Mouse (Mus musculus): ENCODE results near the gene Sh2d6. TPM values are rescaled to one million over a fixed set of nuclear protein-coding genes. Genes with fewer than 3 reads are reported as not detected.

The Sh2d6 gene
- polyA plus RNA-seq, 1 experiment from 2014 or later = not detected

DNA sequence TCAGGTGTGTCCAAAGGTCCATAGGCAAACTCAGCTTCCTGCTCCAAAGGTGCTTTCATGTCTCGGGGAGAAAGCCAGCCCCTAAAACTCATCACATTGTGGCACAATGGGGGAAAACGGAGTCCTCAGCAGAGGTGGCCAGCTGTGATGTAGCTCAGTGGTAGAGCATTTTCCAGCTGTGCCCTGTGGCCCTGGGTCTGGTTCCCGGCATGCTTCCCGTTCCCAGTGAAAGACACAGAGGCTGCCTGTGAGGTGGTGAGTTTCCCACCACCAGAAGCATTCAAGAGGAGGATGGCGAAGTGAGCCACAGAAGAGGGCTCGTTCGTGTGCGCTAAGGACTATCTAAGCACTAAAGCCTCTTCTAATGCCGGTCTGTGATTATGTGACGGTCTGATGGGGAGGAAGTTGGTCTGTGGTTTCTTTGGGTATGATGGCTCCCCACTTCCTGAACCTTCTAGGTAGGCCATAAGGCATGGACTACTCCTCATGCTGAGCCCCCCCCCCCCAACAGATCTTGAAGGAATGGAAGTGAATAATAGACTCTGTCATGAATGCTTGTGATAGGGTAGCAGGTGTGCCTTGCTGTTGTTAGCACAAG lies 29.1 kb upstream of the Sh2d6 start:
- 80% methylated on average over 10 of the region's 10 CpGs for WGBS
- Histone ChIP-seq H3K27ac (ENCODE audit: poor library complexity, severe bottlenecking) (no peak overlapping the region), H3K4me1 (replicated peaks) (peaks cover 24% of the 10 kb centered on the region)

DNA sequence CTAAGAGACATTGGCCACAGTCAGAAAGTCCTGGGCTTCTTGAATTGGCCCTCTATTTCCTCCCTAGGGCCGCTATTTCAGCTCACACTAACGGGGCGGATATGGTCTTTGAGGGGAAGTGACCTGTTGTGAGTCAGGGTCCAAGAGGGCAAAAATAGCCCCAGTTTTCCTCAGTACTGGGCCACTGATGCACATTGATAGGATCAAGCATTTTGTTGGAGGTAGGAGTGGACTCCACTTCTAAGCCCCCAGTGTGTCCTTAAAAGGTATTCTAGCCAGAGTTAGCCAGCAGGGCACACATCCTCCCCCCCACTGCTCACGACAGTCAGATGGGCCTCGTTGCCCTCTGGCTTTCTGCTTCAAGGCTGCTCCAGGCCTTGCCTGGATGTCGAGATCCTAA lies 28.5 kb upstream of the Sh2d6 start:
- Histone ChIP-seq H3K36me3 (no peaks in the 10 kb centered on the region), H3K4me1 (replicated peaks) (peaks cover 24% of the 10 kb centered on the region), H3K4me3 (no peak overlapping the region), H3K9ac (no peak overlapping the region), H3K4me2 (no peak overlapping the region), H3K27ac (ENCODE audit: poor library complexity, severe bottlenecking) (no peak overlapping the region), H3K9me3 (replicated peaks) (no peaks in the 10 kb centered on the region; the same call in 1 of the 2 replicates), H3K27me3 (replicated peaks) (no peaks in the 10 kb centered on the region)
- WGBS = 61% methylated on average over 6 of the region's 6 CpGs
- ATAC-seq (ENCODE audit: insufficient number of reproducible peaks, low FRiP score) = no peak

More for the DNA sequence above, 29.1 kb upstream of the Sh2d6 start:
- Histone ChIP-seq H3K9ac (no peak overlapping the region), H3K36me3 (no peaks in the 10 kb centered on the region), H3K4me3 (no peak overlapping the region), H3K9me3 (replicated peaks) (no peaks in the 10 kb centered on the region; the same call in 1 of the 2 replicates), H3K4me2 (no peak overlapping the region), H3K27me3 (replicated peaks) (no peaks in the 10 kb centered on the region)
- ATAC-seq (ENCODE audit: insufficient number of reproducible peaks, low FRiP score) = no peak

DNA sequence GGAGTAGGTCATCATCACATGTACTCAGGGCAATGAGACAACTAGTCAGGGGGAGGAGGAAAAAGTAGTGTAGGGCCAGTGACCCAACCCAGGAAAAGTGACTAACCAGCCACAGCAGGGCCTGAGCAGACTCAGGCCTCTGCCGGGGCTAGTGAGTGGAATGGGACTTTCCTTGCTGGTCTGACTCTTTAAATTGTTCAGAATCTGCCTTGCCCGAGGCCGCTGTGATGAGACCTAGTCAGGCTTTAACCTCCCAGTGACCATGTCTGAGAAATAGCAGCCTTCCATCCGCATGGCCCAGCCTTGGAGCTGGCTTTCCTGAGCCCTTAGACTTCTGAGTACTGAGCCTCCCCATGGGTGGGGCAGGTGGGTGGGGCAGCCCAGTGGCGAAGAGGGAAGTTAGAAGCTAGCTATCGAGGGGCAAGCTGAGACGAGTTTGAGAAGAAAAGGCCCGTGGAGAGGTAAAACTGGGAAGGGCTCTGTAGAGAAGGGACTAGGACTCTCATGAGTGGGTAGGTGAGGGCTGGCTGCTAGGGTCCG lies 27.6 kb upstream of the Sh2d6 start:
- Histone ChIP-seq H3K36me3 (no peaks in the 10 kb centered on the region), H3K9ac (no peak overlapping the region), H3K9me3 (replicated peaks) (no peaks in the 10 kb centered on the region; the same call in 1 of the 2 replicates), H3K4me2 (no peak overlapping the region), H3K4me3 (no peak overlapping the region), H3K27me3 (replicated peaks) (no peaks in the 10 kb centered on the region), H3K27ac (ENCODE audit: poor library complexity, severe bottlenecking) (no peak overlapping the region), H3K4me1 (replicated peaks) (peaks cover 30% of the 10 kb centered on the region)
- WGBS = 57% methylated on average over 9 of the region's 9 CpGs
- ATAC-seq (ENCODE audit: insufficient number of reproducible peaks, low FRiP score) = no peak

DNA sequence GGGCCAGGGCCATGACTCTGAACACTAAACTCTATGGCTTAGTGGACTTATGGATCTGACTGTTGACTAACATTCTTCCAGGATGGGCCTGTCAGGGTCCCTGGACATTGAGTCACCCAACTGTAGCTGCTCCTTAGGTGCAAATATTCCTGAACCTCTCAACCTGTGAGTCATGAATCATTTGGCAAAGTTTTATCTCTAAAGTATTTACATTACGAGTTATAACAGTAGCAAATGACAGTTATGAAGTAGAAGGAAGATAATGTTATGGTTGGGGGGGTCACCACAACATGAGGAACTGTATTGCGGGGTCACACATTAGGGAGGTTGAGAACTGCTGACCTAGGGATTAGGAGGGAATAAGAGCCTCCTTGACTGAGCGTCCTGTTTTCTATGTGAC lies 26.4 kb upstream of the Sh2d6 start:
- 85% methylated on average over 3 of the region's 3 CpGs for WGBS
- no peak for ATAC-seq (ENCODE audit: insufficient number of reproducible peaks, low FRiP score)
- no peak overlapping the region for H3K4me3 ChIP-seq

DNA sequence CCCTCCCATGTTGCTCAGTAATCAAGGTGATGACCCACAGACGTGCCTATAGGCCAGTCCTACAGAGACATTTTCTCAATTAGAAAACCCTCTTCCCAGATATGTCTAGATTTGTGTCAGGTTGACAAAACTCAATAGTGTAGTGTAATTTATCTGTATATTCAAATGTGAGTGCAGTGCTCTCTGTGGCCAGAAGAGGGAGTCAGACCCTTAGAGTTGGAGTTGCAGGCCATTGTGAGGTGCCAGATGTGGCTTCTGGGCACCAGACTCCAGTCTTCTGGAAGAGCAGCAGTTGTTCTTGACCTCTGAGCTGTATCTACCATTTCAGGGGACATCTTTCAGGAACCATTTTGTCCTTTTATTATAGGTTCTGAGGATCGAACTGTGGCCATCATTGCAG lies 25.6 kb upstream of the Sh2d6 start:
- no peaks in the 10 kb centered on the region for H3K27me3 ChIP-seq (replicated peaks)
- 89% methylated on average over 2 of the region's 2 CpGs for WGBS
- H3K4me2 ChIP-seq = no peak overlapping the region
- no peak overlapping the region for H3K4me3 ChIP-seq
- no peak overlapping the region for H3K9ac ChIP-seq
- H3K9me3 ChIP-seq (replicated peaks) = no peaks in the 10 kb centered on the region; the same call in 1 of the 2 replicates
- peaks cover 19% of the 10 kb centered on the region for H3K4me1 ChIP-seq (replicated peaks)
- no peaks in the 10 kb centered on the region for H3K36me3 ChIP-seq
- no peak for ATAC-seq (ENCODE audit: insufficient number of reproducible peaks, low FRiP score)
- no peak overlapping the region for H3K27ac ChIP-seq (ENCODE audit: poor library complexity, severe bottlenecking)

More for the DNA sequence above, 26.4 kb upstream of the Sh2d6 start:
- no peak overlapping the region for H3K4me2 ChIP-seq
- no peaks in the 10 kb centered on the region for H3K36me3 ChIP-seq
- no peaks in the 10 kb centered on the region for H3K27me3 ChIP-seq (replicated peaks)
- no peak overlapping the region for H3K9ac ChIP-seq
- H3K27ac ChIP-seq (ENCODE audit: poor library complexity, severe bottlenecking) = no peak overlapping the region
- H3K4me1 ChIP-seq (replicated peaks) = peaks cover 25% of the 10 kb centered on the region
- H3K9me3 ChIP-seq (replicated peaks) = no peaks in the 10 kb centered on the region; the same call in 1 of the 2 replicates

DNA sequence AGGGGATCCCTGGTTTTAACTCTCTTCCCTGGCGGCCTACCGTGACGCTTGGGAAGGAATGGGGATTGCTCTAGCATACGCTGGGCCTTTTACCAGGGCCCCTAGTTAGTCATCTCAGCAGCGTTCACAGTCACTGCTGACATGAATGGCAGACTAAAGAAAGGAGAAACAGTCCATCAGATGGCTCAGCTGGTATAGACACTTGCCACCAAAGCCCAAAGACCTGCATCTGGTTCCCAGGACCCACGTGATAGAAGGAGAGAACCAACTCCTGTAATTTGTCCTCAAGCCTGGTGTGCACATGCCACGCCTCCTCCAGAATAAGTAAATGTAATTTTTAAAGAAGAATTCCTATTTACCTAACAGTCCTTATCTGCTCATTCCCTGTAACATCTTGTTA lies 23.9 kb upstream of the Sh2d6 start:
- no peak overlapping the region; the same call in 1 of the 2 replicates for H3K4me2 ChIP-seq
- H3K36me3 ChIP-seq = no peaks in the 10 kb centered on the region
- 57% methylated on average over 7 of the region's 7 CpGs for WGBS
- H3K4me3 ChIP-seq = no peak overlapping the region
- peaks cover 18% of the 10 kb centered on the region for H3K4me1 ChIP-seq (replicated peaks)
- H3K9me3 ChIP-seq (replicated peaks) = no peaks in the 10 kb centered on the region; the same call in 1 of the 2 replicates
- no peak overlapping the region for H3K9ac ChIP-seq
- no peaks in the 10 kb centered on the region for H3K27me3 ChIP-seq (replicated peaks)
- no peak overlapping the region for H3K27ac ChIP-seq (ENCODE audit: poor library complexity, severe bottlenecking)
- ATAC-seq (ENCODE audit: insufficient number of reproducible peaks, low FRiP score) = no peak

DNA sequence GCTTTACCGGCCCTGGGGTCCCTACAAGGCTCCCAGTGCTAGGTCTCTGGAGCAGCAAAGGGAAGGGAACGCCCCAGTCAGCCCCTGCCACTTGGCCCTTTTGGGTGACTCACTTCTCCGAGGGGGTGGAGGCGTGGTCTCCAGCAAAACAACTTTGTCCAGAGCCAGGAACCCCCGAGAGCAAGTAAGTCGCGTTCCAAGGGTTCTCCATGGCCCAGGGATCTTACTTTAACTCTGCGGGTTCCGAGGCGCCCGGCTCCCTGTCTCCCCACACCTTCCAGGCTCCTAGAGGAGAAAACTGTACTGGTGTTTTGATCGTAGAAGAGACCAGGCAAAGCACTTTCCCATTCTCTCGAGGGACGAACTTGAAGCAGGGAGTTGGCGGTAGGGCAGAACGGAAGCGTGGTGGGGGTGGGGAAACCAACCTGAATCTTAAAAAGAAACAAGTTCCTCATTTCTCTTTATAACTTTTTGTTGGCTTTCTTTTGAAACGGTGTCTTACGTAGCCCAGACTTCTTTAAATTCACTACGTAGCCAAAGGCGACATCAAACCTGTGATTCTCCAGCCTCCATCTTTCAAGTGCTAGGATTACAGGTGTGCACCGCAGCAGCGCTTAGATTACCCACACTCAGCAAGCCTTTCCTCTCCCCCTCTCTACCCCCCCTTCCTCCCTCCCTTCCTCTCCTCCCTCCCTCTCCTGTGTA lies 22.9 kb upstream of the Sh2d6 start, which contains the start of gene Capg:
Gene Capg, plus strand, starts transcription at position 109 of the 705 bp plus-strand sequence.
- 0 out of 2 replicates have a peak, but pooled peaks have one; percentile 61 for ATAC-seq (ENCODE audit: insufficient number of reproducible peaks, low FRiP score)
- no peaks in the 10 kb centered on the region for H3K36me3 ChIP-seq
- peak within 1 kb of the TSS; percentile 85 for H3K4me2 ChIP-seq
- WGBS = 6% methylated on average over 23 of the region's 23 CpGs
- H3K27me3 ChIP-seq (replicated peaks) = no peaks in the 10 kb centered on the region
- H3K27ac ChIP-seq (ENCODE audit: poor library complexity, severe bottlenecking) = peak within 1 kb of the TSS; percentile 18; the same call in 1 of the 2 replicates
- H3K4me3 ChIP-seq = peak within 1 kb of the TSS; percentile 51
- peaks cover 14% of the 10 kb centered on the region for H3K4me1 ChIP-seq (replicated peaks)
- H3K9me3 ChIP-seq (replicated peaks) = no peaks in the 10 kb centered on the region; the same call in 1 of the 2 replicates
- peak within 1 kb of the TSS; percentile 76 for H3K9ac ChIP-seq

DNA sequence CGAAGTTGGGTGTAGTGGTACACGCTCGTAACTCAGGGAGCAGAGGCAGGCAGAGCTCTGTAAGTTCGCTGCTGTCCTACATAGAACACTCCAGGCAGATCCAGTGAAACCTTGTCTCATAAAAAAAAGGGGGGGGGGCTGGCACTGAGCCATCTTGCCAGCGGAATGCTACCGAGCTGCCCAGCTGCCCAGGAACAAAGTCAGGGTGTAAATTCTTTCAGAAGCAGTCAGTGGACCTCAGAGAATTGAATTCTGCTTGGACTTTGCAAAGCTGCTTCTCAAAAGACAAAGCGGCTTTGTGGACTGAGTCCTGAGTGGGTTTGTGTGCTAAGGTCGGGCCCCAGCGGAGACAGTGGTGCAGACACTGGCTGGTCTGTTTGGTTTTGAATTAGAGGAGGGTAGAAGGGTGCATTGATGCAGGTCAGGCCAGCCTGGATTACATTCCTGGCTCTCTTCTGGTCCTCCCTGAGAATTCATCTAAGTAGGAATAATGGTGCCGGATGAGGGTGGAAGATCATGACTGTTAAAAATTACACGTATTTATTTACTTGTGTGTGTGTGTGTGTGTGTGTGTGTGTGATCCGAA lies 21.9 kb upstream of the Sh2d6 start:
- Histone ChIP-seq H3K27me3 (replicated peaks) (no peaks in the 10 kb centered on the region), H3K9ac (no peak overlapping the region), H3K27ac (ENCODE audit: poor library complexity, severe bottlenecking) (no peak overlapping the region), H3K4me1 (replicated peaks) (peaks cover 12% of the 10 kb centered on the region), H3K4me2 (no peak overlapping the region), H3K4me3 (no peak overlapping the region), H3K36me3 (no peaks in the 10 kb centered on the region), H3K9me3 (replicated peaks) (no peaks in the 10 kb centered on the region; the same call in 1 of the 2 replicates)
- 75% methylated on average over 12 of the region's 12 CpGs for WGBS
- ATAC-seq (ENCODE audit: insufficient number of reproducible peaks, low FRiP score) = no peak

DNA sequence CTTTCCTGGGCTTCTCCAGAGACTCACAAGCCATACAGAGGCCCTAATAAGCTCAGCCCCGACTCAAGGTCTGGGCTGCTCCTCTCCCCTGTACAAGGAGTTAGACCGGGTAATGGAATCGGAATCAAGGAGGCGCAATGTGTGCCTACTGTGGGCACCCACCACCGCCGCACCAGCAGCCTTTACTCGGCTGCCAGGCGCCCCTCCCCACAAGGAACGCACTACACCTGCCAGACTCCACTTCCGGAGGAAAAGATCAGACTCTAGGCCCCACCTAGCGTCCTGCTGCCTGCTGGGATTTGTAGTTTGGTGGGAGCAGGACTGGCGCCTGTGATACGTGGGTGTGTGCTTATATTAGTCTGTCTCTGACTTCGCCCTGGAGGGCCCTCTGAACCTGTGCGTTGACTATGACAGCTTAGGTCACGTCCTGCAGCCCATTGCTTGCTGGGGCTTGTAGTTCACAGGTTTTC lies 17.1 kb upstream of the Sh2d6 start:
- Histone ChIP-seq H3K9ac (peak overlapping the region; percentile 72), H3K4me3 (peak overlapping the region; percentile 63), H3K4me1 (replicated peaks) (peaks cover 14% of the 10 kb centered on the region), H3K4me2 (peak overlapping the region; percentile 83), H3K36me3 (no peaks in the 10 kb centered on the region), H3K27ac (ENCODE audit: poor library complexity, severe bottlenecking) (no peak overlapping the region), H3K9me3 (replicated peaks) (no peaks in the 10 kb centered on the region), H3K27me3 (replicated peaks) (no peaks in the 10 kb centered on the region)
- 2% methylated on average over 16 of the region's 16 CpGs for WGBS
- ATAC-seq (ENCODE audit: insufficient number of reproducible peaks, low FRiP score) = peak; percentile 94

DNA sequence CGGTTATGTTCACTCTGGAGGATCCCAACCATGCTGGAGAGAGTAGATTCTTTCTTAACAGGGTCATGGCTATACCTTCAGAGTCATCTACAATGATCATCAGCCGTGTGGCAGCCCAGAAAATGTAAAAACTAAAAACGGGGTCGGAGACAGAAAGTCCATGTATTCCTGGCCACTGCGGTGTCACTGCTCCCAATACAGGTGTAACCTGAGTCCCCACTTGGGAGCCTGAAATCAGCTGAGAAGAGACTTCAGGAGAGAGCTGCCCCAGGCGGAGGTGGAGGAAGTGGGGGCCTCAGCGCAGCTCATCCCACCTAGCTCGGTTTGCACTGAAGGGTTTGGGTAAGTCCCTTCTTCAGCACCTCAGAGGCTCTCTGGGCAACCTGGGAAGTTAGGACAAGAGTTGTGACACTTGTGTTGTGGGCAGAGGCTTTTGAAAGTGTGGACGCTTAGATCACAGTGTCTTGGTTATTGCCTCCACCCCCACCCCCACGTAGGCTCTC lies 16.5 kb upstream of the Sh2d6 start:
- peaks cover 16% of the 10 kb centered on the region for H3K4me1 ChIP-seq (replicated peaks)
- no peaks in the 10 kb centered on the region for H3K36me3 ChIP-seq
- peak overlapping the region; percentile 63 for H3K4me3 ChIP-seq
- no peaks in the 10 kb centered on the region for H3K27me3 ChIP-seq (replicated peaks)
- no peaks in the 10 kb centered on the region for H3K9me3 ChIP-seq (replicated peaks)
- ATAC-seq (ENCODE audit: insufficient number of reproducible peaks, low FRiP score) = no peak
- 45% methylated on average over 10 of the region's 10 CpGs for WGBS
- no peak overlapping the region for H3K27ac ChIP-seq (ENCODE audit: poor library complexity, severe bottlenecking)
- H3K9ac ChIP-seq = peak overlapping the region; percentile 72
- H3K4me2 ChIP-seq = peak overlapping the region; percentile 83

DNA sequence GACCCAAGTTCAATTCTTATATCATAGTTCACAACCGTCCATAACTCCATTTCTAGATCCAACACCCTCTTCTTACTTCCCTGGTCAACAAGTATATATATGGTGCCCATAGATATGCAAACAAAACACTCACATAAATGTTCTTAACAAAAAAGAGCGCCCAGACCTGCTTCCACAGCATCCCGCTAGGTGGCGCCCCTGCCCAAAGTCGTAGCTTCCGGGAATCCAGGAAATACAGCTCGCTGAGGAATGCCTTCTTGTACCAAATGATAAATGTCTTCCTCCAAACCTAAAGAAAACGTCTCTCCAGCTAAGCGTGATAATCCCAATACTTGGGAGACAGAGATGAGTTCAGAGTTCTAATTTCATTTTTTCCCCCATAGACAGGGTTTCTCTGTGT lies 13.7 kb upstream of the Sh2d6 start:
- 2% methylated on average over 9 of the region's 9 CpGs for WGBS
- no peak for ATAC-seq (ENCODE audit: insufficient number of reproducible peaks, low FRiP score)
- Histone ChIP-seq H3K27me3 (replicated peaks) (no peaks in the 10 kb centered on the region), H3K36me3 (no peaks in the 10 kb centered on the region), H3K4me2 (peak overlapping the region; percentile 57), H3K4me1 (replicated peaks) (peaks cover 22% of the 10 kb centered on the region), H3K9me3 (replicated peaks) (no peaks in the 10 kb centered on the region), H3K9ac (no peak overlapping the region), H3K27ac (ENCODE audit: poor library complexity, severe bottlenecking) (no peak overlapping the region), H3K4me3 (peak overlapping the region; percentile 15)
